Mouse (Mus musculus) erythroblast, embryonic 14.5 days (primary cell): ENCODE data around the gene Slc13a2.

Experiments
- GATA1 ChIP-seq: IDR thresholded peaks from 2 replicates; pipeline ENCODE4 v1.6.1; 2012; ENCODE audit warnings: low read length, inconsistent platforms, mixed read lengths
- TAL1 ChIP-seq: IDR thresholded peaks from 3 replicates; pipeline ENCODE4 v1.6.1; 2012; ENCODE audit warnings: low read length, inconsistent platforms, mixed read lengths

DNA sequence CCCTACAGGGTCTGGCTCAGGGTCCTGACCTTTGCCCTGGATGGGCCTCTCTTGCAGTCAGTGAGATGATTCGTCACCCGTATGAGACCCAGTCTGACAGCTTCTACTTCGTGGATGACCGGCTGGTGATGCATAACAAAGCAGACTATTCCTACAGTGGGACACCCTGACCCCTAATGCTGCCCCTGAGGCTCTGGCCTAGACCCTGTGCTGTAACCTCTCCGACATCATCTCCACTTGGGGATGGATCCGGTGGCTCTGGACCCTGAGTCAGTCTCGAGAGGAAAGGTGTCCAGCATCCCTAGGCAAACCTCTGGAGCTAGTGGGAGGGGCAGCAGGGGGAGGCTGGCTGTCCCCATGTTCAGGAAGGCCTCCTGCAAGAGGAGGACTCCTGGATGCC, 73.5 kb downstream of the Slc13a2 start:
- no peak for TF ChIP-seq GATA1
- no peak for TF ChIP-seq TAL1
